Mouse (Mus musculus) left cerebral cortex, postnatal 4 days (tissue): ENCODE data around the gene Alyref. TPM values are rescaled to one million over a fixed set of nuclear protein-coding genes. Genes with fewer than 3 reads are reported as not detected.
A peak's percentile ranks its signal among the peaks of the same experiment; 100 is the strongest.
"Not testable (repeated sequence)": the region's sequence is repeated elsewhere in the genome, so short reads cannot be mapped to it uniquely, and the experiment has no call there.

ENCODE experiments used
- DNase-seq: peaks from one replicate; pipeline ENCODE4 v3.0.0-alpha.2; 2022
- intact Hi-C: fragments of 180-260 bp; cut with DNase I; formaldehyde crosslinking; loops from one replicate; pipeline ENCODE4 v1.15.1; 2025
- total RNA-seq, 2 experiments: library from RNA; stranded (reverse); gene quantifications; 2 replicates each; pipeline ENCODE4 v1.2.3; 2021

The Alyref gene
- total RNA-seq, 2 experiments from 2014 or later = 111 to 113 TPM

DNA sequence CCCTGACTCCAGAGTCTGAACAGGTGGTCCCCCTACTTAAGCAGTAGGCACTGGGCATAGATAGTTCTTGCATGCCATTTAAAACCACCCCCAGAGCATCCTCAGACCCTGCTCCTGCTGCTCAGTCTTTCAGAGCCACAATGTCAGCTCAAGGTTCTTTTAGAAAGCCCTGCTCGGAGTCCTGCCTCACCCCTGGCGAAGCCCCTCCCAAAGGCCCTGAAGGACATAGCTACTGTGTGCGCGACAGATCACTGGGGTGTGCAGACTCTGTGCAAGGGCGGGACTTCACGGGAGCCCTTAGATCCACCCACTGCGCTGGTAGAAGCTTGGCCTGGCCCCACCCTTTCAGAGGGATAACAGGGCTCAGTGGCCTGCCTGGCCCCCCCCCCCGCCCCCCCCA is 11.1 kb upstream of the Alyref start:
- intact Hi-C loops = no loop called here
- DNase-seq = no peak

DNA sequence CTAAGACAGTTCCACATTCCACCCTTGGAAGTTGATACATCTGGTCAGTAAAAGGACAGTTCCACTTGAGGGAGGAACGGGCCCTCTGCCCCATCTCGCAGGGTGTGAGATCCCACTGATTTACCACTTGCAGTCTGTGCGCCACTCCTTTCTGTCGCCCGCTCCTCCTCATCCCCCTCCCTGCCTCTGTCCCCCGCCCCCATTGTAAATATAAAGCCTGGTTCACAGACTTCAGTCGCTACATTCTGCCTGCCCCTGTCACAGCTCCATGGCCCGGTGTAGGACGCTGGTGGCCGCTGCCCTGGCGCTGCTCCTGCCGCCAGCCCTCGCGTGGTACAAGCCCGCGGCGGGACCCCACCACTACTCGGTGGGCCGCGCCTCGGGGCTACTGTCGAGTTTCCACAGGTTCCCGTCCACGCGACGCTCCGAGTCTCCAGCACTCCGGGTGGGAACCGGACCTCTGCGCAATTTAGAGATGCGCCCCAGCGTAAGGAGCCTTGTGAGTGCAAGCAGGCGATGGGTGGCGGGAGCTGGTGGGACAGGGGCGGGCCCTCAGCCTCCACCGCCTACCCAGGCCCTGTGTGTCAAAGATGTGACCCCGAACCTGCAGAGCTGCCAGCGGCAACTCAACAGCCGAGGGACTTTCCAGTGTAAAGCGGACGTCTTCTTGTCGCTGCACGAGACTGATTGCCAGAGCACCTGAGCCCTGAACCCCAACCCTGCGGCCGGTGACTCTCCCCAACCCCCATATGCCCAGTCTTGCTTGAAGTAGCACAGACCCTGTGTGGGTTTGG is 10.3 kb upstream of the Alyref start, which contains the start of gene Npb:
Gene Npb (plus strand): TSS at position 237 of the 794 bp plus-strand sequence.
- intact Hi-C loops = no loop called here
- no peak for DNase-seq

DNA sequence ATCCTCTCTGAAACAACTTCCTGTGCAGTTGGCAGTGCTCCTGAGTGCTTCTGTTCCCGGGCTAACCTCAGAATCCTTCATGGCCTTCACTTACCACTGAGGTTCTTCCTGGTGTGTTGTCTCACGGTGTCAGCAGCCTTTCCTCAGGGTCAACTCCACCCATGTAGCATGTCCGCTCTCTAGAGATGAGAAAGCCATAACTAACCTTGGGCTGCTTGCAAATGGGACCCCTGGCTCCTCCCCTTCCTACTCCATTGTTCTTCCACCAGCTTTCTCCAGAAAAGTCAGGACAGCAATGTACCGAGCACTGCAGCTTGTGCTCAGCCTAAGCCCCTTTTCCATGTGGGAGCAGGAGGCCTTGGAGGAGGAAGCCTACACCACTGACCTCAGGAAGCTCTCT is 8.6 kb upstream of the Alyref start:
- intact Hi-C loops = no loop called here

DNA sequence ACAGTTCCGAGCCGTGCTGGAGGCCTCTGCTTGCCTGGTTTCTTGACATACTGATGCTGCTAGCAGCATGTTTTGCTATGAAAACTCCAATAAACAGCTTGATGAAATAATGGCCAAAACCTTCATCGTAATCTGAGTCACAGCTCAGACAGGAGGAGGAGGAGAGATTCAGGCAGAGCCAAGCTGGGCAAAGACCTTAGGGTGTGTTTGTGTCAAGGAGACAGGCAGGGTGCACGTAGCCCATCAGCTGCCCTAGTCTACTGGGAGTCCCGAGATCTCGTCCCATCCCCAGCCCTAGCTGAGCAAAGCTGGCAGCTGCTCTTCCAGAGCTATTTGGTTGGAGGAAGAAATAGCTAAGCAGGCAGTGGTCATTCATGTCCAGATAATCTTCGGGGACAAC is 7.5 kb upstream of the Alyref start:
- DNase-seq = no peak
- intact Hi-C loops = no loop called here

More for the DNA sequence above, 8.6 kb upstream of the Alyref start:
- DNase-seq = no peak

DNA sequence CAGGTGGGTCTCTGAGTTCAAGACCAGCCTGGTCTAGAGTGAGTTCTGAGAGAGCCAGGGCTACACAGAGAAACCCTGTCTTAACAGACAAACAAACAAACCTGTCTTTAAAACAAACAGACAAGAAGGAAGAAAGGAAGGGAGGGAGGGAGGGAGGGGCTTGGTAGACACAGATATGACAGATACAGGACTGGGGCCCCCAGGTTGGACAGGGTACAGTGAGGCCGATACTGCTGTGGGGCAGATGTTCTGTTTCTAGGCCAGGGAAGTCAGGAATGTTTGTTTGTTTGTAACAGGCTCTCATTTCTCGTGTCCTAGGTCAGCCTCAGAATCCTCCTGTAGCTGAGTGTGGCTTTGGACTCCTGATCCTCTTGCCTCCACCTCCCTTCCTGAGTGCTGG is 5.4 kb upstream of the Alyref start:
- intact Hi-C loops = no loop called here
- no peak for DNase-seq

DNA sequence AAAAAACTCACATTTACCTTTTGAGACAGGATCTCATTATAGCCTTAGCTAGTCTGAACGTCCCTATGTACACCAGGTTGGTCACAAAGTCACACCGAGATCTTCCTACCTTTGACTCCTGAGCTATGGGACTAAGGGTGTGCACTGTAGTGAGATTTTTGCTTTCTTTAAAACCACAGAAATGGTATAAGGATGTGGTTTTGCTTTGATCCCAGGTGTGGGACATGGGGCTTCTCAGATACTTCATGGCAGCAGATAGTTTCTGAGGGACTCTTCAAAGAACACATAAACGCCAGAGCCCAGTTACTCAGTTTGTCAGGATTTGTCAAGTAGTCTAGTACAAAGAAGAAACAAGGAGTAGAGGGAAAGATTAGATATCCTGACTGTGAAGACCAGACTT is 2.6 kb upstream of the Alyref start:
- no peak for DNase-seq
- intact Hi-C loops = no loop called here

DNA sequence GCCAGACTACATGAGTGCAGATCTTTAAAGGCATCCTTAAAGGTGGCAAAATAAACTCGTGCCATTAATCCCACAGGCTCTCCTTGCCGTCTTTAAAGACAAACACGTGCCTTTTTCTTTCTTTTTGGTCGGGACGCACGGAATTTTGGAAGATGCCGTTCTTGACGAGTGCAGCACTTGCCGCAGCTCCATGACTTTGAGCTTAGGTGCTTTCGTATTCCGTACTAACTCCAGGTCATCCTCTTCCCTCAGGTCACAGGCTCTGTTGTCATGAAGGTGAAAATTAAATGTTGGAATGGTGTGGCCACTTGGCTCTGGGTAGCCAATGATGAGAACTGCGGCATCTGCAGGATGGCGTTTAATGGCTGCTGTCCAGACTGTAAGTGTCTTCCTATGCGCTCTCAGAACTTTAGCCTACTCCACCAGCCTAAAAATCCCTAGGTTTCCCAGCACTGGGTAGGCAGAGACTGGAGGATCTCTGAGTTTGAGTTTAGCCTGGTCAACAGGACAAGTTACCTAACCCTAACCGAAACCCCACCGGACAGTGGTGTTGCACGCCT is 905 bp upstream of the Alyref start:
- DNase-seq = no peak
- intact Hi-C loops = no loop called here

DNA sequence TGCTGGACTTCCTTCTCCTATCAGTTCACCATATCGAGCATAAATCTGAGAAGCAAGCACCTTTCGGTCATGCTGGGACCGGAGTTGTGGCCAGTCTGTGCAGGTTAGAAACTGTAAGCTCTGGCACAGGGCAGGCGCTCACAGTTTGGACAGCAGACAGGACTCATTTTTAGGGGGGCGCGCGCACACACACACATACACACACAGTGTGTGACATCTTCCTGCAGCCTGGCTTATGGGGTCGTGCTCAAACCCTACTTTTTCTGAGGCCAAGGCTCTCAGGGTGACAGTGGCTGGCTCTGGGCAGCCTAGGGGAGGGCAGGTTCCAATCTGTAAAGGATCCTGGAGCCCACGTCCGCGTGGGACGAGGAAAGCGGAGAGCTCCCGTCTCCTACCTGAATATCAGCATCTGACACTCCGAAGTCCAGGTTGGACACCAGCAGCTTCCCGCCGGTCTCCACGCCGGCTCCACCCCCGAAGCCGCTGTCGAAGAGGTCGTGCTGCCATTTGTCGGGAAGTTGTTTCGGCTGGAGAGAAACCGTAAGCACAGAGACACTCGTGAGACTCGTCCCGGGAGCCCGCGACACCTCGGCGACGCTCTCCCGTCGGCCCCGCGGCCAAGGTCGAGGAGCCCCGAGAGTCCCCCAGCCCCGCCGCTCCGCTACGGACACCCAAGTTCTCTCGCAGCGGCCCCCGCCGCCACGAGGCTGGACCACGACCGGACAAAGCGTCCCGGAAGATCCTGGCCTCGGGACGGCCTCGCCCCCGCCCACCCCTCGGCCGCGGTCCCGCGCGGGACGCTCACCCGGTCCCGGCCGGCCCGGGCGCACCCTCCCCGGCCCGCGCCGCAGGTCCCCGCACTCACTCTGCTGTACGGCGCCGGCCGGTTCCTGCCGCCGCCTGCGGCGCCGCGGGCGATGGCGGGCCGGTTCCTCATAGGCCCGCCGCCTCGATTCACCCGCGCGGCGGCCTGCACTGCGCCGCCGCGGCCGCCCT is 627 bp downstream of the Alyref start:
- intact Hi-C loops = no loop called here
- DNase-seq = no peak

DNA sequence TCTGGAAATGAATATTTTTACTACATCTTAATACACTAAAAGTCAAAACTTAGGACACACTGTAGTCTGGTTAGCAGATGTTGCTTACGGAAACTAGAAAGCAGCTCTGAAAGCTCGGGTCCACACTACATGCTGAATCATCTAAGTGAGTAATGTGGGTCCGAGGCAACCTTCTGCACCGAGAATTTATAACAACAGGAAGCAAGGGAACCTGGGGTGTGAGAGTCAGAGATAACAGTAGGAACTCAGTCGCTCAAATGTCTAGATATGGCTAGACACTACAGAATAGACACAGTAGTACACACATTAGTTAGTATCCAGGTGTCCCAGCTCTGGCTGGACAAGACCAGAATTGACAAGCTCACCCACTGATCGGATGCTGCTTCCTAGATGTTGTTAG is 9.6 kb downstream of the Alyref start:
- intact Hi-C loops = no loop called here
- no peak for DNase-seq

DNA sequence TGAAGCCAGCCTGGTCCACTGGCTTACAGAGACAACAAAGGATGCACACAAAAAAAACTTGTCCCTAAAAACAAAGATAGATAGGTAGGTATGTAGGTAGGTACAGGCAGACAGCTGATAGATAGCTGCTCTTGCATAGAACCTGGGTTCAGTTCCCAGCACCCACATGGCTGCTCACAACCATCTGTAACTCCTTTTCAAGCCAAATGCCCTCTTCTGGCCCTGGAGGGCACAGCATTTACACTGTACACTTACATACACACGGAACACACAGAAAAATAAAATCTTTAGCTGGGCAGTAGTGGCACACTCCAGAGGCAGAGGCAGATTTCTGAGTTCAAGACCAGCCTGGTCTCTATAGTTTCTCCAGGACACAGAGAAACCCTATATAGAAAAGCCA is 14.2 kb downstream of the Alyref start:
- DNase-seq = no peak
- intact Hi-C loops = no loop called here

DNA sequence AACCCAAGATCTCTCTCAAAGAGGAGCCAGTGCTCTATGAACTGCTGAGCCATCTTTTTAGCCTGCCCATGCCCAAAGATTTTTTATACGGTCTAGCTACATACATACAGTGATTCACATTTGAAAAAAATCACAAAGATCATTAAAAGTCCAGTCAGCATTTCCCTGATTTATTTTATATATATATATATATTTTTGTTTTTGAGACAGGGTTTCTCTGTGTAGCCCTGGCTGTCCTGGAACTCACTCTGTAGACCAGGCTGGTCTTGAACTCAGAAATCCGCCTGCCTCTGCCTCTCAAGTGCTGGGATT is 15.2 kb downstream of the Alyref start:
- DNase-seq, intact Hi-C loops: not testable (repeated sequence)

DNA sequence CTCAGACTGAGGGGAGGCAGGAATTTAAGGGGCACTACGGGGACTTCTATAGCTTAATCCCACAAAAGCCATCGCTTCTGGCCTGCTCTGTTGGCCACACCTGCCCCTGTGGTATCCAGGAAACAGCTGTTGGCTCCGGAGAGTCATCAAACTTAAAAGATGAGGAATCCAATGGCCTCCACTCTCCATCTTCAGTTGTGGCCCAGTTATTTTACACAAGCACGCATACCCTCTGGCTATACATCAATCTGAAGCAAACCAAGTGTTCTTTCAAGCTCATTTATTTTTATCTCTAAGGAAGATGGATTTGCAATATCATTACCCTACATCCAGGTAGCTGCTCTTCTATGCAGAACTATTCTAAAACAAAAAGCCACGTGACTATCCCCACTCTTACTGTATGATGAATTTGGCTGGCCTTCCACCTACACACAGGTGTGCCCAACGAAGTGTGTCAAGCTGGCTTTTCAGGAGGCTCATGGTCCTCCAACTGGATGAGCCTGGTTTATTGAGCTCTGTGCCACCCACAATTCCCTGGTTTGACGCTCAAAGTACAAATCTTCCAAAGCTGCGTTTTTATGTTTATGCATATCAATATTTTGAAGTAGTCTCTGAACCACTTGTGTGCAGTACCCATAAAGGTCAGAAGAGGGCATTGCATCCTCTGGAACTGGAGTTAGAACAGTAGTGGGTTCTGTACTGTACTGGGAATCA is 15.7 kb downstream of the Alyref start:
- intact Hi-C loops = no loop called here
- no peak for DNase-seq

DNA sequence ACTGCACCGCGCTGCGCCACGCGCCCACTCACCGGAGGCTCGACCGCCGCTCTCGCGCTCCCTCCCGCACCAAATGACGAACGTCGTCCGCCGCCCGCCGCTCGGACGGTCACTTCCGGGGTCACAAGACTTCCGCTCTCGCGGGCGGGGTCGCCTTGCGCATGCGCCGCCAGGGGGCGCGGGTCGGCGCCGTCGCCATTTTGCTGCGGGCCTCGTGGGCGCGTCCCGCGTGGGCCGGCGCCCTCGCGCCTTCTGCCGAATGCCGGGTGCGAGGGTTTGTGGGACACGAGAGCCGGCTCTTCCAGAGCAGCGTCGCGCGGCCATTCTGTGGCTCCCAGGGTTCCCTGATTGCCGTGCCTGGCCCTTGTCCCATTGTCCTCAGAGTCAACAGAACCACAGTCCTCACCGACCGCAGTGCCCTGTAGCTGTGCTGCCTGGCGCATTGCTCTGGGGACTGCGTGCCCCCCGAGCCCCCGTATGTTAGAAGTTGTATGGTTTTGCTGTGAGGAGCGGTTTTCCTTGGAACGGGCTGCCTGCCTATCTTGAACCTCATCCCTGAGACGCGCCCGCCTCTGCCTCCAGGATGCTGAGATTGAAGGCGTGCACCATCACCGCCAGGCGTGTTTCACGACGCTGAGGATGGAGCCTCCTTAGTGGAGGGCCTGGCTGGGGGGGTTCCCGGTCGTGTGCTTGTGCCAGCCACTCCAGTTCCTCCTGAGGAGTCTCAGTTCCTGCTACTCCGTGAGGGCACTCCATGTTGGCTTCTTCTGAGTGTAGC is 16.5 kb downstream of the Alyref start, which contains the start of gene Arhgdia:
Gene Arhgdia (minus strand): TSS at position 135 of the 778 bp plus-strand sequence.
- intact Hi-C loops = no loop called here
- DNase-seq = peak; percentile 92

DNA sequence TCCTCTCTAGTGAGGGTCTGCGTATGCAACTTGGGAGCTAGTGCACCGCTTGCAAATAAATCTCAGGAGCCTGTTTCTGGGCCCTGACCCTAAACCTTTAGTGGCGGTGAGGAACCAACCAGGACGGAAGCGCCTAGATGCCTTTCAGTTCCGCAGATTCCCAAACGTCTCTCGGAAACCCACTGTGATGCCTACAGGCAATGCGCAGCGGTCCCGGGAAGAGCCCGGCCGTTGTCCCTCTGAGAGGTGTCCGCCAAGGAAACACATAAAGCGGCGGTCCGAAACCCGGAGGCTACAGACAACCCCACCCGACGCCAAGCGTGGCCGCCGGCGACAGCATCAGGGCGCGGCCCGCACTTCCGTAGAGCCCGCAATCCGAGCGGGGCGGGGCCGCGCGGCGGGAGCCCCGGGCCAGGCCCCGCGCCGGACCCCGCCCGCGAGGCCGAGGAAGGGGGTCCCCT is 17.3 kb downstream of the Alyref start:
- DNase-seq = no peak
- intact Hi-C loops = no loop called here

DNA sequence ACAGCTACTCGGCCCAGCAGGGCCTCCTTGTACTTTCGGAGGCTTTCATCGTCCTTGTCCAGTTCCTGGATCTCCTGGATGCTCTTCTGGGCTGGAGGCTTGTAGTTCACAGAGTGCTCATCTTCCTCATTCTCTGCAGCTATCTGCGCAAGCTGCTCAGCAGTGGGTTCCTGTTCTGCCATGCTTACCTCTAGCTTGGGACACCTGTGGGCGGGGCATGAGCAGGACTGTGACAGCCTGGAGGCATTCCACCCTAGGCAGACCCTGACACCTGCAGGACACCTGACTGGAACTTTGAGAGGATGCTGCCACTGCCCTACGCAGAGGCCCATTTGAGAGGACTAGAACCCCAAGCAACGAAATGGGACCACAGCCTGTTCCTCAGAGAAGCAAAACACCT is 18.0 kb downstream of the Alyref start:
- intact Hi-C loops = no loop called here
- no peak for DNase-seq

DNA sequence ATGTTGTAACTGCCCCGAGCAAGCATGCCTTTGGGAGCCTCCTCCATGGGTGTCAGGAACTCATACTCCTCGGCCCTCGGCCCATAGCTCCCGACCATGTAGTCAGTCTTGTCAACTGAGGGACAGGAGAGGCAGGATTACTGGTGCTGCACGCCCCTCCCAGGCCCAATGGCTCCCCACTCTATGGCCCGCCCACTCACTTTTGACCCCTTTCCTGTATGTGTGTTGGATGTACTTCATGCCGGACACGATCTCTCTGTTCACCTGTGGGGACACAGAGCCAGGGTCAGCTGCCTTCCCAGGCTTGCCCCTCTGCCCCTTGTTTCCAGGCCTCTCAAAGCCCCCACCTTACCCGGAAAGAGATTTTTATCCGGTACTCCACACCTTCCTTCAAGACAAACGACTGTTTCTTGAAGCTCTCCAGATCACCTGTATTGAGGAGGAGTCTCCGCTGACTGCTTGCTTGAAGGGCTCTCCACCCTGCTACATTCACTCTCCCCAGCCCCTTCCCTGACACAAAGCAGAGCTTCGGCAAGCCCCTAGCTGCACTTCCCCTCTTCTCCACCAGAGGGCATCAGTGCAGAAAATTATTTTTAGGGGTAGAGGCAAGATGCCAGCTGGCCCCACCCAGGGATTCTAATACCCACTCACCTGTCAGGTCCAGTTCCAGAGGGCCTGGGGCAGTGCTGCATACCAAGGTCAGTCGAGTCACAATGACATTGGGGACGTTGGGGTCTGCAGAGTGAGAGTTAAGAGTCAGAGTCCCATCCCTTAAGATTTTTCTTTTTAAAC is 18.7 kb downstream of the Alyref start:
- peak; percentile 75 for DNase-seq
- intact Hi-C loops = no loop called here

DNA sequence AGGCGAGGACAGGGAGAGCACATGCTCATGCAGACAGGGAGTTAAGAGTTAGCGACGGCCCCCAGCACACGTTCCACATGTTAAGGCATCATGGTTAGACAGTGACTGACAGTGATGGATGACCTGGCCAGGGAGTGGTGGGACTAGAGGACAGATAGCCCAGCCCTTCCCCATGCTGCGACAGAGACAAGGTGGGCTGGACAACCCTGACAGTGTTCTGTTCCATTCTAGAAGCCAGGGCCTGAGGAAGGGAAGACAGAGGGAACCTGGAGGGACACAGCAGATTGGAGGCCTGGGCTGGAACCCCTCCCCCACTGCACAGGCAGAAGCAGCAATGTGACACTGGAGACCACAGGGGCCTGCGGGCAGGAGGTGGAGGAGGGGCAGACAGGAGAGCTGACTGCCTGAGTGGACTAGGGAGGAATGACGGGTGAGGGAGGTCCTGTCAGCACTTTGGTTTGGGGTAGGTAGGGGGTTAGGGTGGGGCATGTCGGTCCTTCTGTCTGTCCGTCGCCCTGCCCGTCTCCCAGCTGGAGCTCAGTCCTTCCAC is 19.4 kb downstream of the Alyref start:
- intact Hi-C loops = no loop called here

DNA sequence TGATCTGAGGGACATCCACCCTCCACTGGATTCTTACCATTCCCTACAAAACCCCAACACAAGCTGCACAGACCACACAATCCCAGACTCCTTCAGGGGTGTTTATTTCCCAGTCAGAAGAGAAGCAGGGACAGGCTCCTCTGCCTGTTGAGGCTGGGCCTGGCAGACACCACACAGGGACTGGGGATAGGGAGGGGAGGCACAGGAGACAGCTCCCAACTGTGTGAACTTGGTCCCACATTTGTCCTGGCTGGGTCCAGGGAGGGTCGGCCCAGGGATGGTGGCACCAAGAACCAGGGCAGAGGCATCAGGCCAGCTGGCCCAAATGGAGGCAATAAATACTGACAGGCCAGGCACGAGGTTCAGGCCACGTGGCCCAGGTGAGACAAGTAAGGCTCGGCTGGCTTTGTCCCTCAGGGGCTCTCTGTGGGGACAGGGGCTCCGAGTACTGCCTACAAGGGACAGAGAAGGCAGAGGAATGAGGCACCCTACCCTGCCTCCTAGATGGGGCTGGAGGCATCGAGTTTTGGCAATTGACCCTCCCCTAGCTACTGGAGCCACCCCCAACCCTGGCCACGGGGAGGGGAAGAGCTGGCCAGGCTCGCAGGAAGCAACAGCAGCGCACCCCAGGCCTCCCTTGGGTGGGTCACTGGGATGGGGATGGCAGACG is 20.0 kb downstream of the Alyref start:
- DNase-seq = no peak
- intact Hi-C loops = no loop called here

More for the DNA sequence above, 19.4 kb downstream of the Alyref start:
- no peak for DNase-seq
